Mouse (Mus musculus) embryonic facial prominence, embryonic 14.5 days (tissue): ENCODE data around the gene Hip1r. TPM values are rescaled to one million over a fixed set of nuclear protein-coding genes. Genes with fewer than 3 reads are reported as not detected.

Experiments used
- ATAC-seq: fragments of 200-750 bp; cut with Nextera tagmentation; 2 replicates; pipeline ENCODE4 v1.8.0; 2017; ENCODE audit warnings: low read depth, moderate number of reproducible peaks, moderate TSS enrichment
- DNase-seq: peaks from one replicate; pipeline ENCODE4 v3.0.0-alpha.2; 2015; ENCODE audit warnings: low spot score
- H3K27ac ChIP-seq: fragments of 300-500 bp; sonication (generic); replicated peaks from 2 replicates; pipeline ENCODE4 v1.5.1; 2014; ENCODE audit warnings: low read depth, mild to moderate bottlenecking, low read length, moderate library complexity
- H3K27me3 ChIP-seq: fragments of 300-500 bp; sonication (generic); replicated peaks from 2 replicates; pipeline ENCODE4 v1.6.1; 2014; ENCODE audit warnings: low read length; ENCODE audit not compliant: control insufficient read depth, insufficient read depth
- H3K36me3 ChIP-seq: fragments of 300-500 bp; sonication (generic); 2 replicates; pipeline ENCODE4 v1.6.1; 2014; ENCODE audit warnings: low read length, mixed read lengths; ENCODE audit not compliant: control insufficient read depth, insufficient read depth
- H3K4me1 ChIP-seq: fragments of 300-500 bp; sonication (generic); 2 replicates; pipeline ENCODE4 v1.6.1; 2014; ENCODE audit warnings: antibody characterized with exemption, low read length; ENCODE audit not compliant: control insufficient read depth, insufficient read depth
- H3K4me2 ChIP-seq: fragments of 300-500 bp; sonication (generic); 2 replicates; pipeline ENCODE4 v1.6.1; 2014; ENCODE audit warnings: low read depth, mild to moderate bottlenecking, low read length, moderate library complexity, mixed read lengths
- H3K4me3 ChIP-seq: fragments of 300-500 bp; sonication (generic); 2 replicates; pipeline ENCODE4 v1.5.1; 2014; ENCODE audit warnings: low read depth, mild to moderate bottlenecking, low read length
- H3K9ac ChIP-seq: fragments of 300-500 bp; sonication (generic); 2 replicates; pipeline ENCODE4 v1.6.1; 2014; ENCODE audit warnings: low read depth, mild to moderate bottlenecking, low read length, moderate library complexity, mixed read lengths
- H3K9me3 ChIP-seq: fragments of 300-500 bp; sonication (generic); 2 replicates; pipeline ENCODE4 v1.6.1; 2016; ENCODE audit warnings: low read length; ENCODE audit not compliant: control insufficient read depth
- WGBS: fragments of 180-500 bp; shearing (Covaris S2); extraction: QIAGEN DNeasy Blood & Tissue Kit; methylation state at CpG from one replicate; pipeline ENCODE4 v1.1.7; 2014; 5-methylcytosine and 5-hydroxymethylcytosine counted together
- polyA plus RNA-seq: library from polyadenylated mRNA; unstranded; fragments of >200 nt; fragmentation: Nextera tagmentation; extraction: Ambion mirVana; gene quantifications from 2 replicates; pipeline ENCODE4 v1.2.1, GENCODE M21; 2014

The Hip1r gene
- polyA plus RNA-seq, 1 experiment from 2014 or later, result 7.5 TPM

GRCm38 (mm10) chr5:124012885-124013284 lies 39.5 kb downstream of the Hip1r start:
- Histone ChIP-seq H3K4me1 (peaks cover 41% of the 10 kb centered on the region), H3K4me2 (no peak overlapping the region), H3K4me3 (no peak overlapping the region), H3K9me3 (no peaks in the 10 kb centered on the region), H3K27ac (0 out of 2 replicates have a peak overlapping the region, but pooled peaks have one; percentile 86), H3K36me3 (peaks cover 23% of the 10 kb centered on the region), H3K27me3 (no peaks in the 10 kb centered on the region), H3K9ac (no peak overlapping the region)
- DNase-seq (no peak), ATAC-seq (no peak)
- WGBS, result 81% methylated on average over 10 of the region's 10 CpGs

GRCm38 (mm10) chr5:124013747-124014146 lies 40.3 kb downstream of the Hip1r start:
- peaks cover 15% of the 10 kb centered on the region for H3K36me3 ChIP-seq
- H3K9me3 ChIP-seq, result no peaks in the 10 kb centered on the region
- no peak overlapping the region for H3K9ac ChIP-seq
- no peak overlapping the region for H3K27ac ChIP-seq
- H3K4me2 ChIP-seq, result no peak overlapping the region
- H3K4me1 ChIP-seq, result peaks cover 42% of the 10 kb centered on the region
- no peak for ATAC-seq
- WGBS, result 75% methylated on average over 16 of the region's 16 CpGs
- H3K4me3 ChIP-seq, result no peak overlapping the region
- DNase-seq, result no peak
- no peaks in the 10 kb centered on the region for H3K27me3 ChIP-seq

- peaks cover 42% of the 10 kb centered on the region for H3K4me1 ChIP-seq
- H3K27me3 ChIP-seq, result no peaks in the 10 kb centered on the region
- no peak overlapping the region for H3K9ac ChIP-seq
- H3K9me3 ChIP-seq, result no peaks in the 10 kb centered on the region
- WGBS, result 66% methylated on average over 3 of the region's 3 CpGs
- ATAC-seq (no peak), DNase-seq (no peak)
- no peak overlapping the region for H3K4me2 ChIP-seq
- peaks cover 10% of the 10 kb centered on the region for H3K36me3 ChIP-seq
- no peak overlapping the region for H3K4me3 ChIP-seq
- H3K27ac ChIP-seq, result no peak overlapping the region
These were observed 40.8 kb downstream of the Hip1r start for GRCm38 (mm10) chr5:124014180-124014579.

DNA sequence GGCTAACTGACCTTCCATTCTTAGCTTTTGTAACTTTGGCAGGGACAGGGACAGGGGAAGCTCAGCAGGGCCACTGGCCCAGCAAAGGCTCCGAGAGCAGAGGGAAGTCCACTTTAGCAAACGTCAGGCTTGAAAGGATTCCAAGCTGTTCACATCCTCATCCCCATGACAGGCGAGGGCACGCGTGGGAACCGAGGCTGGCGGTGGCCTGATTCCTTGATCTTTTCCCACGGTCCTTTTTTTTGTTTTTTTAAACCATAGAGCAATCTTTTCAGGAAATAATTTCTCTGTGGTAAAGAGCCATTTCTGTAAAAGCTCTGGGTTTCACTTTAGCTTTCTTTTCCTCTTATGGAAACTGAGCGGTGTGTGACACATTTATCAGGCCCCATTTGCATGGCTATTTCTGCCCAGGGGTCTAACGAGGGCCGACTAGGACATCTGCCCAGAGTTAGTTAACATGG lies 41.4 kb downstream of the Hip1r start:
- DNase-seq (no peak), ATAC-seq (no peak)
- Histone ChIP-seq H3K9ac (0 out of 2 replicates have a peak overlapping the region, but pooled peaks have one; percentile 19), H3K27me3 (no peaks in the 10 kb centered on the region), H3K27ac (peak overlapping the region; percentile 16; the same call in 1 of the 2 replicates), H3K9me3 (no peaks in the 10 kb centered on the region), H3K4me3 (no peak overlapping the region), H3K4me2 (0 out of 2 replicates have a peak overlapping the region, but pooled peaks have one; percentile 2), H3K4me1 (peaks cover 44% of the 10 kb centered on the region), H3K36me3 (peaks cover 4% of the 10 kb centered on the region)
- WGBS, result 18% methylated on average over 11 of the region's 11 CpGs

DNA sequence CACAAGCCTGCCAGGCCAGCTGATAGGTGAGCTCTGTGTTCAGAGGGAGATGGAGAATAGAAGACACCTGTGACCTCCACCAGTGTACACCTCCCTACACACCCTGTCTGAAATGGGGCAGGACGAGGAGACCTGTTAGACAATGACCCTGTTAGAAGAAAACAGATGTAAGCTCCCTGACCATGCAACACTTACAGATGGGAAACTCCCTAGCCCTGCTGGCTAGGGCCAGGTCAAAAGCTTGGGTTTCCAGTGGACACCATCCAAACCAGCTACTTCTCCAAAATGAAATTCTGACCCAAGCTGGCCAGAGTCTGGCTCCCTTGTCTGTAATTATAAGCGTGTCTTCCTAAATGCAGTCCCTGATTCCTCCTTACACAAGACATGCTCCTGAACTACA lies 42.3 kb downstream of the Hip1r start:
- Histone ChIP-seq H3K4me1 (peaks cover 43% of the 10 kb centered on the region), H3K9ac (no peak overlapping the region), H3K36me3 (no peaks in the 10 kb centered on the region), H3K9me3 (no peaks in the 10 kb centered on the region), H3K27ac (no peak overlapping the region), H3K4me2 (no peak overlapping the region), H3K4me3 (no peak overlapping the region), H3K27me3 (no peaks in the 10 kb centered on the region)
- DNase-seq (no peak), ATAC-seq (no peak)
- WGBS, result 74% methylated on average over 2 of the region's 2 CpGs

GRCm38 (mm10) chr5:124016291-124016821 lies 42.9 kb downstream of the Hip1r start:
- Histone ChIP-seq H3K4me3 (no peak overlapping the region), H3K27me3 (no peaks in the 10 kb centered on the region), H3K27ac (no peak overlapping the region), H3K36me3 (no peaks in the 10 kb centered on the region), H3K4me2 (no peak overlapping the region), H3K9ac (no peak overlapping the region), H3K4me1 (peaks cover 36% of the 10 kb centered on the region), H3K9me3 (no peaks in the 10 kb centered on the region)
- DNase-seq, result no peak
- ATAC-seq, result no peak
- 83% methylated on average over 7 of the region's 7 CpGs for WGBS

DNA sequence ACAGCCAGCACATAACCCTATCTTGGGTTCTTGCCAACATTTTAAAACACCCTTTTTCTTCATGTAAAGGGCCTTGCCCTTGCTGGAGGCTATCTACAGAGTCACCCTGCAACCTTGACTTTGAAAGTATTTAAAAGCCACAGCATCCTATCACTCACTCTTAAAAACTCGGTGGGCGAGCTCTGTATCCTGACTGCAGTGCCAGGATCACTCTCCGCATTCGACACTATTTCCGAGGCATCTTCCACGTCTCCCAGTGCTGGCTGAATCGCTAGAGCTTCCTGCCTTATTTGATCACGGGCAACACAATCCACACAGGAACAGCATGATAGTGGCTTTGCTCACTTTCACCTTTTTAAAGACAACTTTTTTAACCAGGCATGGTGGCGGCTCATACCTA lies 44.5 kb downstream of the Hip1r start:
- 81% methylated on average over 9 of the region's 9 CpGs for WGBS

DNA sequence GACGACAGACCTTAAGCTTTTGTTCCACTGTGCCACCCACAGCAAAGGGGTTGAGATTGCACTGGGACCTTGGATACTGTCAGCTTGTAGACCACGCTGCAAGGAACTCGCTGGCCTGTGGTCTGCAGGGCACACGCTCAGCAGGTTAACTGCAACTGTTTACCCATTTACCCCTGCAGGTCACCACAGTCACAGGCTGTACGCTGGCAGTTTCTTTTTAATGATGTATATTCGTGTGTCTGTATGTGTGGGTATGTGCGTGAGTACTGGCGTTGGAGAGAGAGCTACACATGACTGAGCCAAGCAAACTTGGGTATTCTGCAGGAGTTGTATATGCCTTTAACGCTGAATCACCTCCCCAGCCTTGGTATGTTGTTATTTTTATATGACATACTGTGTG lies 45.2 kb downstream of the Hip1r start:
- H3K27me3 ChIP-seq, result no peaks in the 10 kb centered on the region
- no peaks in the 10 kb centered on the region for H3K9me3 ChIP-seq
- peaks cover 21% of the 10 kb centered on the region for H3K4me1 ChIP-seq
- 0 out of 2 replicates have a peak, but pooled peaks cover 9% of the 10 kb centered on the region for H3K36me3 ChIP-seq
- H3K4me2 ChIP-seq, result no peak overlapping the region
- ATAC-seq, result no peak
- H3K4me3 ChIP-seq, result no peak overlapping the region
- 89% methylated on average over 9 of the region's 9 CpGs for WGBS
- no peak overlapping the region for H3K9ac ChIP-seq
- H3K27ac ChIP-seq, result no peak overlapping the region
- no peak for DNase-seq

More for the DNA sequence above, 44.5 kb downstream of the Hip1r start:
- ATAC-seq (no peak), DNase-seq (no peak)
- Histone ChIP-seq H3K4me1 (peaks cover 21% of the 10 kb centered on the region), H3K9ac (no peak overlapping the region), H3K9me3 (no peaks in the 10 kb centered on the region), H3K27ac (no peak overlapping the region), H3K36me3 (0 out of 2 replicates have a peak, but pooled peaks cover 9% of the 10 kb centered on the region), H3K4me2 (no peak overlapping the region), H3K4me3 (no peak overlapping the region), H3K27me3 (no peaks in the 10 kb centered on the region)
